Mouse (Mus musculus): Measurements from ENCODE around the gene Mcrs1.

- TF ChIP-seq CTCF (IDR thresholded peaks at IDR 0.05; ENCODE audit: borderline replicate concordance, extremely low read depth, insufficient read depth, insufficient read length) (no peak), POLR2A (IDR thresholded peaks at IDR 0.05; ENCODE audit: borderline replicate concordance, extremely low read depth, insufficient read depth, insufficient read length, poor library complexity, severe bottlenecking) (no peak)
Measured at GRCm38 (mm10) chr15:99254477-99255005, 2.8 kb upstream of the Mcrs1 start.
